Mouse (Mus musculus) C2C12 (cell line): ENCODE results near the gene Trio.
A peak's percentile ranks its signal among the peaks of the same experiment; 100 is the strongest.

Source experiments
- CEBPB ChIP-seq: IDR thresholded peaks from one replicate; pipeline ENCODE4 v1.6.1; 2011; ENCODE audit warnings: low read depth, mild to moderate bottlenecking, control low read depth, moderate library complexity
- CTCF ChIP-seq: IDR thresholded peaks from one replicate; pipeline ENCODE4 v1.5.1; 2011; ENCODE audit not compliant: control insufficient read depth, insufficient read depth, insufficient read length
- MAX ChIP-seq: IDR thresholded peaks from one replicate; pipeline ENCODE4 v1.6.1; 2011; ENCODE audit warnings: mild to moderate bottlenecking, control low read depth
- USF1 ChIP-seq: IDR thresholded peaks from one replicate; pipeline ENCODE4 v1.6.1; 2011; ENCODE audit warnings: low read depth, mild to moderate bottlenecking, control low read depth, moderate library complexity

DNA sequence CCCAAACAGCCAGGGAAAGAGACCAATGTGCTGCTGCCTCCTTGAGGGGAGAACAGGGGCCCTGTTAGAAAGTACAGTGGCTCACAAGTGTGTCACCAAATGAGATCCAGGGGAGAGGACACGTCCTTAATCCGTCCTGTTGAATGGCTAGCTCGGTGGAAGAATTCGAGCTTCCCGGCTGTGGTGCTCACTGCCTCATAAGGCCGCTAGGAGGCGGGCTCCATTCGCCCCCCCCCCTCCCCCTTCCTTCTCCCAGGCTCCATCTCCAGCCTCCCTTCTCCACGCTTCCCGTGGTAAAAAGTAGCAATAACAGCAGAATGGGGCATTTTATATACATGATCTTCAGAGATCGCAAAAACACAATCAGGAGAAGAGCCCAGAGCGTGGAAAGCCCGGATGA lies 137.5 kb downstream of the Trio start:
- TF ChIP-seq USF1: no peak
- peak; percentile 45 for TF ChIP-seq CTCF
- no peak for TF ChIP-seq MAX
- TF ChIP-seq CEBPB: no peak
